Mouse (Mus musculus): ENCODE results near the gene Nop14. TPM values are rescaled to one million over a fixed set of nuclear protein-coding genes. Genes with fewer than 3 reads are reported as not detected.
A peak's percentile ranks its signal among the peaks of the same experiment; 100 is the strongest.

Nop14 gene
- 3.3 and 6.5 TPM in 2 replicates for total RNA-seq (2015; ENCODE audit: low replicate concordance)
- total RNA-seq (2017; ENCODE audit: low replicate concordance) = 7.0 and 8.4 TPM in 2 replicates

DNA sequence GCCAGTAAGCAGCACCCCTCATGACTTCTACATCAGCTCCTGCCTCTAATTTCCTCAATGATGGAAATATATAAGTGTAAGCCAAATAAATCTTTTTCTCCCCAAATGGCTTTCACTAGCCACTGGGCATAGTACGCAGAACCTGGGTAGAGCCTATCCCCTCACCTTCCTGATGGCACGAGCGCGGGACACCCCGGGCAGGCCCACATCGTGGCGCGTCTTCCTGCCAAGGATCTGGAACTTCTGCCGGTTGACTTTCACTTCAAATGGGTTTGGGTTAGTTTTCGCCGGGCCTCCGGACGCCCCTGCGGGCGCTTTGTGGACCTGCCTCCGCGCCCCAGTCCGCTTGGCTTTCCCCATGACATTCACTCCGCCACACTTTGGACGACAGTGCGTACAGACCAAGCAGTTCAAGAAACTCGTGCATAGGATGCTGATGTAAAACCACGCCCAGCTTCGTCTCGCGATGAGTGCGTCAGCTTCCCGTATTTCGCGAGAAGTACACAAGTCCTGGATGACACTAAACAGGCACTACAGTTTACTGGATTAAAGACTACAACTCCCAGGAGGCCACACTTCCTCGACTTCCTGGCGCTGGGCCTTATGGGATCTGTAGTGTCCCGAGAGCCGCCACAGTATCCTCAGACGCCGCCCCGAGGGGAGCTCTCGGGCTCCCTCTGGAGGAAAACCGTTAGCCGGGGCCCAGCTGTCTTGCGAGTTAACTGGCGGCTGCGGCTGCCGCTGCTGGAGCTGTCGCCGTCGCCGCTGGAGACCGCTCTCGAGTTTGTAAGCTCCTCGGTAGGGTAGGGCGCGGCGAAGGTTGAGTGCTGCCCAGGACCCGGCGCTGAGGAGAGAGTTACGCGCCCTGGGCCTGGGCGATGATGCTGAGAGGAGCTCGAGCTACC is at the start of gene Nop14, which contains the start of gene Grk4:
Gene Nop14, minus strand, starts transcription at position 463 of the 905 bp plus-strand sequence.
Gene Grk4, plus strand, starts transcription at position 694 of the 905 bp plus-strand sequence.
- peak; percentile 93 for ATAC-seq (replicated peaks; ENCODE audit: low FRiP score, poor library complexity, severe bottlenecking)

DNA sequence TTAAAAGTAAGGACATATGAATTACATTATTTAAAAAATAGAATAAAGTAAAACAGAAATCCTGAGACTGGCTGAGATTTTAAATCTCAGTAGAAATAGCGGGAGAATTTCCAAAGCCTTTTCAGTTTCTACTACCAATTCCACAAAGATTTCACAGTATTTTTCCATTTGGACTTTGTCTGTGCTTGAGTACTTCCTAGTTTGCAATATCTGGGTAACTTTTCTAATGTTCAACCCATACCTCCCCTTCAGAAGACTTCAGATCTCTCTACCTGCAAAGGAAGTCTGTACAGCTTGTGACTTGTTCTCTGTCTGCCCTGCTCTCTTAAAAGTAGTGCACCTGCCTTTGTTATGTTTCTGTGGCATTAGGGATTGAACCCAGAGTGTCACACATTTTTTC is 48.5 kb upstream of the Nop14 start:
- no peak for ATAC-seq (replicated peaks; ENCODE audit: low FRiP score, poor library complexity, severe bottlenecking)

DNA sequence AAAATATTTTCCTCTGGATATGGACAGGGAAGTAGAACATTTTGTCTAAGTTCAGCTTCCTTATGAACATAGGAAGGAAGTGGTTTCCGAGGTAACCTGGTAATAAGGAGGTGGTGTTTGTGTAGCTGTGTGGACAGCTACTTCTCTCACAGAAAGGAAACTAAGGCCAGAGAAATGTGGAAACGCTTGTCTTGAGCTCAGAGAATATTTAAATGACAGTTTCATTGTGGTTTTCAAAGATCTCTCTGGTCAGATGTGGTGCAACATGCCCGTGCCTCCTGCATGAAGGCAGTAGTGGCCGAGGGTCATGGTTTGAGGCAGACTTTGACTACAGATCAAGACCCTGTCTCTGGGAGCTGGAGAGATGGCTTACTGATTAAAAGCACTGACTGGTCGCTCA is 35.6 kb upstream of the Nop14 start:
- ATAC-seq (replicated peaks; ENCODE audit: low FRiP score, poor library complexity, severe bottlenecking) = no peak

GRCm38 (mm10) chr5:34692782-34693181 is 32.8 kb upstream of the Nop14 start:
- no peak for ATAC-seq (replicated peaks; ENCODE audit: low FRiP score, poor library complexity, severe bottlenecking)

DNA sequence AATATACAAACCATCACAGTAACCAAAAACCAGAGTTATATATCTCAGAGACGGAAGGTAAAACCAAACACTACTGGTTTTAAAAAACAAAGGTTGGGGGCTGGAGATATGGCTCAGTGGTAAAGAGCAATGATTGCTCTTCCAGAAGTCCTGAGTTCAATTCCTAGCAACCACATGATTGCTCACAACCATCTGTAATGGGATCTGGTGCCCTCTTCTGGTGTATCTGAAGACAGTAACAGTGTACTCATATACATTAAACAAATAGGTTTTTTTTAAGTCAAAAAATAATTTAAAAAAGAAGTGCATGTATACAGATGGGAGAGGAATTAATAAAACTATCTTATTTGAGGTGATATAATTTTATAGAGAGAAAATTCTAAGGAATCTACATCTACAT is 29.9 kb upstream of the Nop14 start:
- ATAC-seq (replicated peaks; ENCODE audit: low FRiP score, poor library complexity, severe bottlenecking) = no peak

GRCm38 (mm10) chr5:34670280-34670679 is 10.3 kb upstream of the Nop14 start:
- no peak for ATAC-seq (replicated peaks; ENCODE audit: low FRiP score, poor library complexity, severe bottlenecking)

DNA sequence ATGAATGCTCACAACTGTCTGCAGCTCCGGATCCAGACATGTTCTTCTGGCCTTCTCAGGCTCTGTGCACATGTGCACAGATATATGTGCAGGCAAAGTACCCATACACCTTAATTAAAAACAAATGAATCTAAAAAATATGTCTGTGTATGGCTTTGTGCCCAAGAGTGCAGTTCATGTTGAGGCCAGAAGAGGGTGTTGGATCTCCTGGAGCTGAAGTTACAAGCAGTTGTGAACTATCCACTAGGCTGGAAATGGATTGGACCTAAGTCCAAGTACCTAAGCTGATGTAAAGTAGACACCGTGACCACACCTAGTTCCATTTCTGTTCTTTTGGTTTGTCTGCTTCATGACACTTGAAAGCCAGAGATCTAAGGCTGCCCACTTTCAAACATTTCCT is 9.5 kb upstream of the Nop14 start:
- peak; percentile 73; the same call in 1 of the 2 replicates for ATAC-seq (replicated peaks; ENCODE audit: low FRiP score, poor library complexity, severe bottlenecking)

DNA sequence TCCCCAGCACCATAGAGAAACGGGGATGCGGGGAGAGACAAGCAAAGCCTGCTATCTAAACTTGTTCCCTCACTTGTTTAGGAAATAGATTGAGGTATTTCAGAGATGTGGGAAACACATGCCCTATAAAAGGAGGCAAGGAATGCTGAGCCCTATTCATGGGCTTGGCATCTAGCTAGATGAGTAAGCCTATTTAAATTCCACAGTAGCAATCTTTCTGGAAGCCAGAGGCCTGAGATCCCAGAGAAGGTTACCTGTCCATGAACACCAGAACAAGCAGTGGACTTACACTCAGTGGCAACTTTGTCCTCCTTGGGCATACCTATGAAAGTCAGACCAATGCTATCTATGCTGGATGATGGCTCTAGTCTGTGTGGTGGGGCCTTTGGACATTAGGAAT is 3.3 kb upstream of the Nop14 start:
- ATAC-seq (replicated peaks; ENCODE audit: low FRiP score, poor library complexity, severe bottlenecking) = no peak

DNA sequence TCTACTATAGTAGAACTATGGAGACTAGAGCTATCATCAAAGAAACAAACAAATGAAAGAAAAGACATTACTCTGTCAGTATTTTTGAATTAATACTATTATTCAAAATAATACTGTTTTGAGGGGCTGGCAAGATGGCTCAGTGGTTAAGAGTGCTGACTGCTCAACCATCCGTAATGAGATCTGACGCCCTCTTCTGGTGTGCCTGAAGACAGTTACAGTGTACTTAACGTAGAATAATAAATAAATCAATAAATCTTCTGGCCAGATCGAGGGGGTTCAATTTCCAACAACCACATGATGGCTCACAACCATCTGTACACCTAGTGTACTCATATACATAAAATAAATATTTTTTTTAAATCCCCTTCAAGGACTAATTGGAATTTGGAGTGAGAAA is 2.0 kb upstream of the Nop14 start:
- no peak for ATAC-seq (replicated peaks; ENCODE audit: low FRiP score, poor library complexity, severe bottlenecking)

DNA sequence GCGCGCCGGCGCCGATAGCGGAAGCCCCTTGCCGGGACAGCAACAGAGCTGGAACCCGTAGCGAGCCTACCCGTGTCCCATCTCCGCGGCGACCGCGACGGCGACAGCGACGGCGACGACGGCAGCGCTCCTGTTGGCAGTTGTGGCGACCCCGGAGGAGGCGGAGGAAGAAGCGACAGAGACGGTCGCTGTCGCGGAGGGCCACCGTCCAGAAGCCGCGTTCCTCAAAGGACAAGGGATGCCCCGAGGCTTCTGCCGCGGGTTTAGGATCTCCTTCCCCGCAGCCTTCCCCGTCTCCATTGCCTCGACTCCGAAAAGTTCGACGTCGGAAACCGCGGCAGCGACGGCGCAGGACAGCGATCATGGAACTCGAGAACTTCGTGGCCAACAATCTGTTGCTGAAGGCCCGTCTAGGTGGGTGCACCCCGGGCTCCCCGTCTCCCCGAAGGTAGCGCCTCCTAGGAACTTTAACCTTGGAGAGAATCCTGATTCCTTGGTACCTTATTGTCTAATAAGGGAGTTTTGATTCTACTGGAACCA is 713 bp upstream of the Nop14 start:
- peak; percentile 8 for ATAC-seq (replicated peaks; ENCODE audit: low FRiP score, poor library complexity, severe bottlenecking)

- no peak for ATAC-seq (replicated peaks; ENCODE audit: low FRiP score, poor library complexity, severe bottlenecking)
Observed at GRCm38 (mm10) chr5:34657556-34657955, 2.4 kb downstream of the Nop14 start.

DNA sequence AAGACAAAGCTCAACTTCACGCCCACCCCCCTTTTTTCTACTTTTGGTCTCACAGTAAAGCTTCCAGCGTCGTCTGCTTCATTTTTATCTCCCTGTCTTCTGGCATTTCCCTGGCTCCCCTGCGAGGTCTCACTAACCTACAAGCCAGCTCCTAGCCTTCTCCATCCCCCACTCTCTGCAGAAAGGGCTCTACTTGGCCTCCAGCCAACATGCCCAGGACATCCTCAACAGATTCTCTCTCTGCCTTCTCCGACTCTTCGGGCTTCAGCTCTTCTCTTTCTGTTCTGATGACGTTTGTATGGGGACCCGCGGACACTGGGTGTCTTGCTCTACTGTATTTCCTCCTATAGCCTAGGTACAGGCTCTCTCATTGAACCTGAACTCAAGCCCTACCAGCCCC is 5.1 kb downstream of the Nop14 start:
- ATAC-seq (replicated peaks; ENCODE audit: low FRiP score, poor library complexity, severe bottlenecking) = no peak

- 0 out of 2 replicates have a peak, but pooled peaks have one; percentile 23 for ATAC-seq (replicated peaks; ENCODE audit: low FRiP score, poor library complexity, severe bottlenecking)
Observed at GRCm38 (mm10) chr5:34652961-34653360, 7.0 kb downstream of the Nop14 start.

DNA sequence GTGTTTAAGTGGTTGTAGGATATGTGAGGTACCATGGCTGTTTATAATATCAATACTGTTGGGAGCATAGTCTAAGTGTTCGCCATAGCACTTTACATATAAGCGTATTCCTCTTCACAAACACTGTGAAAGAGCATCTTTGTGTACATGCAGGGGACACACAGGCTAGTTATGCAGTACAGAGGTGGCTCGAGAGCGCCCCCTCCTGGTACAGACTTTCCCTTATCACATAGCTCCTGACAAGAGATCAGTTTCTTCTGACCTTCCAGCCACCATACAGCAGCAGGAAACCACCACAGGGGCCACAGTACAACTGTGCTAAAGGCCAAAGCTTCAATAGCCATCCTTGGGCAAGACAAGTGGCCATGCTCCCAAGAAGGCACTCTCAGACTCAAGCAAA is 12.4 kb downstream of the Nop14 start:
- ATAC-seq (replicated peaks; ENCODE audit: low FRiP score, poor library complexity, severe bottlenecking) = peak; percentile 73

DNA sequence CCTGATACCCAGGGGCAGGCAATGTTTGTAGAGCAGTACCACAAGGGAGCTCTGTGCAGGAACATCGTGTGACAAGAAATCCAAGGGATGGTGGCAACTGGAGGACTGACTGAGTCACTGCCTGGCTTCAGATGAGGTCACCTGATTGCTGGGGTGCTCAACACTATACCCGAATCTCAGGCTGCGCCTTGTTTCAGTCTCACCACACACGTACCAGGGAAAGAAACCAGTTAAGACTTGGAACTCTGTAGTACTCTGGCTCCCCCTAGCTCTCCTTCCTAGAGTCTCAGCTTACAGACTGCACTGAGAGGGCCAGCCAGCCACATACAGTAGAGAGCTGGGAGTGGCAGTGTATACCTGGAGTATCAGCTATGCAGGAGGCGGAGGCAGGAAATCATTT is 17.0 kb downstream of the Nop14 start:
- peak; percentile 70 for ATAC-seq (replicated peaks; ENCODE audit: low FRiP score, poor library complexity, severe bottlenecking)

DNA sequence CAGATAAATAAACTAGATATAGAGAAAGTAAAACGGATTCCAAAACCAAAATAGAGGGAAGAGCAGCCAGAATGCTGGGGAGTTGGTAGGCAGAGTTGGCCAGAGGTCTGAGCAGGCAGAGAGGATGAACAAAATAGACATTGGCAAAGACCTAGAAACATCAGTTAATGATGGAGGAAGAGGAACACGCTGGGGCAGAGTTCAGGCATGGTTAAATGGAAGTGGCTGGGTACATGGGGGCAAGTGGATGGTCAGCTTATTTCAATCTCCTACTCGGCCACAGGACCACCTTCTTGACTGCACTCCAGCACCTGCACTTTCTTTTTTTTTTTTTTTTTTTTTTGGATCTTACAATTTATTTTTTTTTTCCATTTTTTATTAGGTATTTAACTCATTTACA is 18.0 kb downstream of the Nop14 start:
- no peak for ATAC-seq (replicated peaks; ENCODE audit: low FRiP score, poor library complexity, severe bottlenecking)

- no peak for ATAC-seq (replicated peaks; ENCODE audit: low FRiP score, poor library complexity, severe bottlenecking)
Observed at GRCm38 (mm10) chr5:34637591-34638156, 22.3 kb downstream of the Nop14 start.

DNA sequence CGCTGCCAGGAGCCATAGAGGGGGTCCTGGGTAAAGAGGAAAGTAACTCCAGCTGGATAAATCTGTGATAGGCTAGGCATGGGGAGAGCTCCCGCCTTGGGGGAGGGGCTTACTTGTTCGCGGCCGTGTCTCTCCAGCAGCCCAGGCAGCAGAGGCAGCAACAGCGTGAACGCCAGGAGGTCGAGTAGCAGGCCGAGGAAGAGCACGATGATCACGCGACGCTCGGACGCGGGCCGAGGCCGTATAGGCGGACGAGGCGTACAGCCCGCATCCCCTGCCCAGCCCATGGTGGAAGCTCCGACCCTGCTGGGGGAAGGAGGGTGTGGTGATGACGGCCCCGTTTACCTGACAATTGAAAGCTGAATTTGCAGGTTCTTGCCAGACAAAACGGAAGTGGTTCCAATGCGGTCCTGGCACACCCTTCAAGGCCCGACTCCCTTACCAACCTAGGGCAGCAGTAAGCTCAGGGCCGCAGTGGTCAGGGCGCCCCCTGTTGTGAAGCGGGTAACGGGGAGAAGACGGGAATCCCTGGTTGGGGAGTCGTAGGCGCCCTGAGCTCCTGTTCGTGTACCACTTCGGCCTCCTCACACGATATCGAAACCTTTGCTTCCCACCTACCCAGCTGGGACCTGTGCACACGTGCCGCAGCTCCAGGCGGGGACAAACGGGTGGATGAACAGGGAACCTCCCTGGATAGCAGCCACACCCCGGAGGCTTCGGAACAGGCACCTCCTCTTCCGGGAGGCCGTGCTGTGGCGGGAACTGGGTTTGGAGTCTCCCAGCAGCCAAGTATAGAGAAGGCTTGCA is 23.3 kb downstream of the Nop14 start, which contains the start of gene Mfsd10:
Gene Mfsd10, minus strand, starts transcription at position 732 of the 807 bp plus-strand sequence.
- ATAC-seq (replicated peaks; ENCODE audit: low FRiP score, poor library complexity, severe bottlenecking) = peak; percentile 79

DNA sequence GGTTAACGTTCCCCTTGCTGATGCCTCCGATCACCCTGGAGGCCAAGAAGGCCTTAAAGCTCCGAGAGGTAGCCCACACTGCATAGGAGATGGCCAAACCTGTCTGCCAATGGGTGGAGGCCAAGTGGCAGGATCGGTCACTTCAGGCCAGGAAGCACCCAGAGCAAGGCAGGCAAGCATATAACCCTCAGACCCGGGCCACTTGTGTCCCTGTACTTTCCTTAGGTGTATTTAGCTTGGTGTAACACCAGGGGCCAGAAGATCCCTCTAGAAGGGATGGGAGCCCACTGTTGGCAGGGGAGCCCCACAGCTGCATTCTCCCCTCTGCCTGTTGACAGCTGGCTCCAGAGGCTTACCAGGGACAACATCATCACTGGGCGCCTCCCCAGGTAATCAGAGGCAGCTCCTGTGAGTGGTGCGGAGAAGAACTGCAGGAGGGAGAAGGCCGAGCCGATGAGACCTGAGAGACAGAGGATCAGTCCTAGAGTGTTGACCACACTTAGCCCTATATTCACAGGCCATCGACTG is 24.2 kb downstream of the Nop14 start:
- ATAC-seq (replicated peaks; ENCODE audit: low FRiP score, poor library complexity, severe bottlenecking) = no peak
